Mouse (Mus musculus) kidney, adult 2 months (tissue): Measurements from ENCODE around the gene Stxbp6. TPM values are rescaled to one million over a fixed set of nuclear protein-coding genes. Genes with fewer than 3 reads are reported as not detected.

ENCODE experiments used
- DNase-seq: peaks from one replicate; pipeline ENCODE4 v3.0.0; 2021
- H3K27ac ChIP-seq: fragments of 200-500 bp; 2 replicates; pipeline ENCODE4 v1.5.1; 2012; ENCODE audit warnings: low read depth, low read length, control low read depth, inconsistent platforms; ENCODE audit not compliant: insufficient read depth
- H3K27me3 ChIP-seq: fragments of 200-500 bp; replicated peaks from 2 replicates; pipeline ENCODE4 v1.6.1; 2012; ENCODE audit warnings: mild to moderate bottlenecking, moderate library complexity, low read length, inconsistent platforms; ENCODE audit not compliant: control insufficient read depth, insufficient read depth
- H3K36me3 ChIP-seq: fragments of 200-500 bp; 2 replicates; pipeline ENCODE4 v1.6.1; 2012; ENCODE audit warnings: mild to moderate bottlenecking, moderate library complexity, low read length, inconsistent platforms; ENCODE audit not compliant: control insufficient read depth, insufficient read depth
- H3K4me1 ChIP-seq: fragments of 200-500 bp; 2 replicates; pipeline ENCODE4 v1.6.1; 2011; ENCODE audit warnings: low read length; ENCODE audit not compliant: control insufficient read depth, insufficient read depth
- H3K4me3 ChIP-seq: fragments of 200-500 bp; 2 replicates; pipeline ENCODE4 v1.5.1; 2011; ENCODE audit warnings: mild to moderate bottlenecking, low read depth, low read length, control low read depth; ENCODE audit not compliant: insufficient read depth
- CTCF ChIP-seq: fragments of 200-500 bp; conservative IDR thresholded peaks from 2 replicates; pipeline ENCODE4 v1.5.1; 2011; ENCODE audit warnings: low read depth, mild to moderate bottlenecking, control low read depth, low read length, moderate library complexity, mixed read lengths; ENCODE audit not compliant: insufficient read depth, insufficient read length
- POLR2A ChIP-seq: fragments of 200-500 bp; IDR thresholded peaks from one replicate; pipeline ENCODE4 v1.6.1; 2011; ENCODE audit warnings: low read depth, low read length, control low read depth
- WGBS: fragments of 180-500 bp; shearing (Covaris S2); methylation state at CpG from one replicate; pipeline ENCODE4 v1.1.7; 2018; 5-methylcytosine and 5-hydroxymethylcytosine counted together
- polyA plus RNA-seq: library from polyadenylated mRNA; depleted of rRNA; stranded (reverse); fragments of >200 nt; gene quantifications from 2 replicates; pipeline ENCODE4 v1.2.3, GENCODE M21; 2012

Stxbp6 gene
- polyA plus RNA-seq, 1 experiment: 19.3 TPM

- 90% methylated on average over 2 of the region's 2 CpGs for WGBS
- no peak for DNase-seq
- TF ChIP-seq POLR2A: no peak
- TF ChIP-seq CTCF: no peak
These were observed 103.0 kb downstream of the Stxbp6 start for GRCm38 (mm10) chr12:44971477-44971876.

GRCm38 (mm10) chr12:44967448-44967847 is 107.1 kb downstream of the Stxbp6 start:
- DNase-seq: no peak
- WGBS: 67% methylated on average over 1 of the region's 1 CpGs
- Histone ChIP-seq H3K36me3 (no peaks in the 10 kb centered on the region), H3K27ac (no peak overlapping the region), H3K27me3 (no peaks in the 10 kb centered on the region), H3K4me3 (no peak overlapping the region), H3K4me1 (no peaks in the 10 kb centered on the region)
- TF ChIP-seq POLR2A (no peak), CTCF (no peak)

More at GRCm38 (mm10) chr12:44971477-44971876, 103.0 kb downstream of the Stxbp6 start:
- Histone ChIP-seq H3K27me3 (no peaks in the 10 kb centered on the region), H3K27ac (no peak overlapping the region), H3K36me3 (no peaks in the 10 kb centered on the region), H3K4me3 (no peak overlapping the region), H3K4me1 (no peaks in the 10 kb centered on the region)

DNA sequence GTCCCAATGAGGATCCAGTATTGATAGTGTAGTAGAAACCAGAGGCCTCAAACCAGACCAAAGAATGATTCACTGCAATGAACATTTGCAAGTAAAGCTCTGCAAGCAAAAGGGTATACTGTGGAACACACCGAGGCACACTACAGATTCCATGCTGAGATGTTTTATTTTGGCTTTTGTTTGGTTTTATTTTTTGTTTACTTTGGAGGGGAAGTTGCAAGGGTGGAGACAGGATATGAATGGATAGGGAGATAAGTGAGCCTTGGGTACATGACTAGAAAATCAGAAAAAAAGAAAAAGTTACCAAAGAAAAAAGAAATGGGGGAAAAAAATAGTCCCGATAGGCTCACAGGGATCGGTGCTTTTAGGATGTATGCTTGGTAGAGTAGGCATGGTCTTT is 117.0 kb downstream of the Stxbp6 start:
- WGBS: 86% methylated on average over 3 of the region's 3 CpGs
- no peaks in the 10 kb centered on the region for H3K27me3 ChIP-seq
- H3K36me3 ChIP-seq: no peaks in the 10 kb centered on the region
- DNase-seq: no peak
- no peak for TF ChIP-seq POLR2A
- TF ChIP-seq CTCF: no peak
- H3K27ac ChIP-seq: no peak overlapping the region
- no peaks in the 10 kb centered on the region for H3K4me1 ChIP-seq
- no peak overlapping the region for H3K4me3 ChIP-seq

DNA sequence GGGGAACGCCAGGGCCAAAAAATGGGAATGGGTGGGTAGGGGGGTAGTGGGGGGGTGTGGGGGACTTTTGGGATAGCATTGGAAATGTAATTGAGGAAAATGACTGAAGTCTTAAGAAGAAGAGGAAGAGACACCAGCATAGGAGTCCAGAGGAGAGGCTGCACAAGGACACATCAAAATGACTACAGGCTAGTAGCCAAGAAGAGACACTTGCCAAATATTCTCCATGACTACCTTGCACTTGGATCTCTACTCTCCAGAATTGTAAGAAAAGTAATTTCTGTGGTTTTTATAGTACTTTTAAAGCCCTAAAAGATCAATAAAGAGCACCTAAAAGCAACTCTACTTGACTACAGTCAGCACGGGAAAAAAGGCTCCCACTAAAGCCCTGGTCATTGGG is 121.4 kb downstream of the Stxbp6 start:
- H3K27ac ChIP-seq: no peak overlapping the region
- no peaks in the 10 kb centered on the region for H3K4me1 ChIP-seq
- TF ChIP-seq CTCF: no peak
- TF ChIP-seq POLR2A: no peak
- DNase-seq: peak; percentile 37
- WGBS: 91% methylated on average over 2 of the region's 2 CpGs
- H3K36me3 ChIP-seq: no peaks in the 10 kb centered on the region
- no peak overlapping the region for H3K4me3 ChIP-seq
- no peaks in the 10 kb centered on the region for H3K27me3 ChIP-seq

DNA sequence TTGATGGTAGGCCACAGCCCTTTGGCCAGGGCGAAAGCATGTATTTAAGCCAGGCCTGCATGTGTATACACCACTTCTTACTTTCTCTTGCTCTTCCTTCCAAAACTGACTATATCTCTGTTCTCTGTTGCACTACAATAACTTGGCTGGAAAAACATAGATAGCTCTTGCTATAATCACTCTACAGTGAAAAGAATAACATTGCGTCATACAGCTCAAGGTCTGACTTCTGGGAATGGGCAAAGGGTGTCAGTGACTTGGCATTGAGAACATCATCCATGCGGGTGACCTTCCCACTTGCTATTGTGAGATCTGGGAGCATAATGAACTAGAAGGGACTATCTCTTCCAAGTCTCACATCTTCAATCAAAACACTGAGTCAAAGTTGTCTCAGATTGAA is 122.4 kb downstream of the Stxbp6 start:
- peak; percentile 19 for DNase-seq
- H3K4me3 ChIP-seq: no peak overlapping the region
- H3K27me3 ChIP-seq: no peaks in the 10 kb centered on the region
- no peaks in the 10 kb centered on the region for H3K4me1 ChIP-seq
- no peak overlapping the region for H3K27ac ChIP-seq
- no peaks in the 10 kb centered on the region for H3K36me3 ChIP-seq
- TF ChIP-seq CTCF (no peak), POLR2A (no peak)
- WGBS: 84% methylated on average over 3 of the region's 3 CpGs

GRCm38 (mm10) chr12:44950559-44950958 is 124.0 kb downstream of the Stxbp6 start:
- TF ChIP-seq CTCF (no peak), POLR2A (no peak)
- WGBS: 89% methylated on average over 2 of the region's 2 CpGs
- H3K27ac ChIP-seq: no peak overlapping the region

DNA sequence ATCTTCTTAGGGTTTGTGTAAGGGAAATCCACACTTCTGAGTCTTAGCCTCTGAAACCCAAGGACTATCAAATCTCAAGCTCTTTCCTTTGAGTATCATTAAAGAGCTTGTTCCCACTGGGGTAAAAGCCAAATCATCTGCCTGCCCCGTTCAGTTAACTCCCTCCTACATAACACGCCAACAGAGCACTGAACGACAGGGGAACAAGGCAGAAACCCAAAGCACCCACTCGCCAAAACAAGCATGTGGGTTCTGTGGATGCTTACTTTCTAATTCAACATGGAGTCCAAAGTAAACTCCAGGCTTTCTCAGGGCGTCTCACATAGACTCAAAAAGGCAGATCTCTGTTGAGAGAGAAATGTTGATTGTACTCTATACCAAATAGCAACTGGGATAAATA is 126.7 kb downstream of the Stxbp6 start:
- DNase-seq: no peak
- Histone ChIP-seq H3K36me3 (no peaks in the 10 kb centered on the region), H3K4me1 (no peaks in the 10 kb centered on the region; the same call in 1 of the 2 replicates), H3K27me3 (no peaks in the 10 kb centered on the region), H3K27ac (no peak overlapping the region), H3K4me3 (no peak overlapping the region)
- WGBS: 81% methylated on average over 5 of the region's 5 CpGs
- TF ChIP-seq CTCF (no peak), POLR2A (no peak)

More at GRCm38 (mm10) chr12:44950559-44950958, 124.0 kb downstream of the Stxbp6 start:
- no peak overlapping the region for H3K4me3 ChIP-seq
- H3K36me3 ChIP-seq: no peaks in the 10 kb centered on the region
- DNase-seq: no peak
- H3K27me3 ChIP-seq: no peaks in the 10 kb centered on the region
- no peaks in the 10 kb centered on the region for H3K4me1 ChIP-seq

DNA sequence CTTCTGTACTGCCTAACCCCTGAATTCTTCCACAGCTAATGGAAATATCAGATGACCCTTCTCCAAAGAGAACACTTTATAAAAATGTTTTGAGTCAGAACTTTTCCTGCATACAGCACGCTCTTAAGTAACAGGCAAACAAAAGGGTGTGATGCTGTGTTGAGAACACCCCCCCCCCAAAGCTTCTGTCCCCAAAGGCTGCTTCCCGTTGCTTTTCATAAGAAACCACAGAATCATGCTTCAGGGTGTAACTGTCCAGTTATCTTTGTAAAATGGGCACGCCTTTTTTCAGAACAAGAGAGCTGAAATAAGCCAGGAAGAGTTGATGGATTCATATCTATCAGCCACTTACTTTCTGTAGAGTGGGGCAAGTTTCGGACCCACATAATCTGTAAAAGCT is 134.2 kb downstream of the Stxbp6 start:
- Histone ChIP-seq H3K36me3 (no peaks in the 10 kb centered on the region), H3K4me3 (no peak overlapping the region), H3K27ac (no peak overlapping the region), H3K27me3 (no peaks in the 10 kb centered on the region), H3K4me1 (no peaks in the 10 kb centered on the region; the same call in 1 of the 2 replicates)
- WGBS: 81% methylated on average over 4 of the region's 4 CpGs
- TF ChIP-seq CTCF: no peak
- no peak for TF ChIP-seq POLR2A
- DNase-seq: no peak
